Mouse (Mus musculus) layer of hippocampus, adult 6 months (tissue): ENCODE measurements around the gene Ssty2. TPM values are rescaled to one million over a fixed set of nuclear protein-coding genes. Genes with fewer than 3 reads are reported as not detected.

Experiments used
- long read RNA-seq, 2 experiments: library from polyadenylated mRNA; unstranded; transcript quantifications; one replicate each; pipeline ENCODE4 v2.0.0; 2019 to 2020
- polyA plus RNA-seq: library from polyadenylated mRNA; unstranded; fragments of <200 nt; fragmentation: Nextera tagmentation; gene quantifications from 2 replicates; pipeline ENCODE4 v1.2.3, GENCODE M21; 2021

The Ssty2 gene
- polyA plus RNA-seq: not detected in 2 replicates
- long read RNA-seq, experiment 1: 0 reads
- long read RNA-seq, experiment 2: 0 reads

DNA sequence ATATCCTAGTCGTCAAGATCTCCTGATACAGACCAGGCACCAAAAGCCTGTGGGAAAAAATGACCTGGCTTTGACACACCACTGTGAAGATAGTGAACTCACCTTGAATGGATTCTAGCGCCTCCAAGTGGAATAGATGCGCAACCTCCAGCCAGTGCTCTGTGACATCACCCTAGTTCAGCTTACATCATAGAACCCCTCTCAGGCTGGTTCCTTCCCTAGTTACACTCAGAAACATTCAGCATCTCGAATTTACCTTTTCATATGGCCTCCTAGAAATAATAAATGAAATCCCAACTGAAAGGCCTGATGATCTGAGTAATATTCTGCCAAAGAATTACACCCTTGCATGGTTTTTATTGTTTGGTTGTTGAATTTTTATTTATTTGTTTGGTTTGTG is at the start of gene Ssty2:
Ssty2 (minus strand) TSS at position 101 of the 400 bp plus-strand sequence.

